Mouse (Mus musculus) kidney, embryonic 14.5 days (tissue): ENCODE measurements at regions not wholly inside any gene's neighbourhood (a gene's known extent, or its start where the extent isn't known, plus 50 kb on each side); places are given as distances from the start of the nearest gene placed in this dataset.

Experiments used
- ATAC-seq: fragments of 200-750 bp; cut with Nextera tagmentation; 2 replicates; pipeline ENCODE4 v1.8.0; 2017; ENCODE audit warnings: moderate number of reproducible peaks, mild to moderate bottlenecking, moderate TSS enrichment, moderate library complexity; ENCODE audit not compliant: low FRiP score, low TSS enrichment
- H3K27ac ChIP-seq: fragments of 300-500 bp; sonication (generic); 2 replicates; pipeline ENCODE4 v1.5.1; 2014; ENCODE audit warnings: low read depth, mild to moderate bottlenecking, low read length, moderate library complexity, mixed read lengths
- H3K27me3 ChIP-seq: fragments of 300-500 bp; sonication (generic); 2 replicates; pipeline ENCODE4 v1.6.1; 2014; ENCODE audit warnings: mild to moderate bottlenecking, low read length; ENCODE audit not compliant: control insufficient read depth, insufficient read depth
- H3K36me3 ChIP-seq: fragments of 300-500 bp; sonication (generic); 2 replicates; pipeline ENCODE4 v1.6.1; 2014; ENCODE audit warnings: low read length, mixed read lengths; ENCODE audit not compliant: control insufficient read depth, insufficient read depth
- H3K4me1 ChIP-seq: fragments of 300-500 bp; sonication (generic); 2 replicates; pipeline ENCODE4 v1.6.1; 2014; ENCODE audit warnings: low read length, mixed read lengths; ENCODE audit not compliant: control insufficient read depth, insufficient read depth
- H3K4me2 ChIP-seq: fragments of 300-500 bp; sonication (generic); replicated peaks from 2 replicates; pipeline ENCODE4 v1.6.1; 2014; ENCODE audit warnings: low read depth, mild to moderate bottlenecking, low read length
- H3K4me3 ChIP-seq: fragments of 300-500 bp; sonication (generic); 2 replicates; pipeline ENCODE4 v1.5.1; 2014; ENCODE audit warnings: mild to moderate bottlenecking, low read length
- H3K9ac ChIP-seq: fragments of 300-500 bp; sonication (generic); 2 replicates; pipeline ENCODE4 v1.6.1; 2014; ENCODE audit warnings: low read depth, mild to moderate bottlenecking, low read length, moderate library complexity
- H3K9me3 ChIP-seq: fragments of 300-500 bp; sonication (generic); 2 replicates; pipeline ENCODE4 v1.6.1; 2016; ENCODE audit warnings: low read length; ENCODE audit not compliant: control insufficient read depth
- WGBS: fragments of 180-500 bp; shearing (Covaris S2); extraction: QIAGEN DNeasy Blood & Tissue Kit; methylation state at CpG from one replicate; pipeline ENCODE4 v1.1.7; 2014; 5-methylcytosine and 5-hydroxymethylcytosine counted together

DNA sequence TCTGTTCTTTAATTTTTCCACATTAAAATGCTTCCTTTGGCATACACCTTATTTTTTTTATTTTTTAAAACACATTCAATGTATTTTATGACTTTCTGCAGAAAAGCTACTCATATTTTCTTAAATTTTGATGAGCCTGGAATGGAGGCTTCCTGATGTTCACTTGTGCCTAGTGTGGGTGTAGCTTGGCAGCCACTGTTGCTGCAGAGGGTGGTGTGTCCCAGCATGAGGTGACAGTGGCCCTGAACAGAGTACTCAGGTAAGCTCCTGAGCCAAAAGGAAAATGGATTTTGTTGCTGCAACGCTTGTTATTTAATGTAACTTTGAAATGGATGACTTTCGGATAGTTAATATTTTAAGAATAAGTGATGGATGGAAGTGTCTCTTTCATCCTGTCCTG, 170.6 kb downstream of the Eipr1 start:
- H3K4me3 ChIP-seq, result no peak overlapping the region
- no peaks in the 10 kb centered on the region for H3K36me3 ChIP-seq
- H3K9ac ChIP-seq, result no peak overlapping the region
- H3K9me3 ChIP-seq, result no peaks in the 10 kb centered on the region
- 90% methylated on average over 2 of the region's 2 CpGs for WGBS
- H3K4me1 ChIP-seq, result no peaks in the 10 kb centered on the region
- H3K27me3 ChIP-seq, result no peaks in the 10 kb centered on the region
- no peak overlapping the region for H3K27ac ChIP-seq
- no peak for ATAC-seq
- no peak overlapping the region for H3K4me2 ChIP-seq

DNA sequence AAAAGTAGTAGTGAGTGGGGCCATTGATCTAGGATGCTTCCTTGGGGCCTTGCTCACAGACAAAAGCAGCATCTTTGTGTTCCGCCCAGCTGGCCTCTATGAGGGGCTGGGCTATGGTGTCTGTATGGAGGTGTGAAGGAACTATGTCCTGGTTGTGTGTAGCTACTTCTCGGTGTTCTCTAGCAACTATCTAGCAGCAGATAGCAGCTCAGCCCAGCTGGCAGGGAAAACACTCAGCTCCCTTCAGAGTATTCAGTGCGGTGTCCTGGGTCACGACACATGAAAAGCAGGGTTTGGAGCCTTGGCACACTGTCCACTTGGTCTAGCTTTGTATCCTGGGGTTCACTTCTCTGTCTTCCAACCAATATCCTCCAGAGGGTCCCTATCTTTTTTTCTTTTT, 173.6 kb downstream of the Eipr1 start:
- Histone ChIP-seq H3K36me3 (no peaks in the 10 kb centered on the region), H3K9ac (no peak overlapping the region), H3K4me3 (no peak overlapping the region), H3K4me2 (no peak overlapping the region), H3K4me1 (no peaks in the 10 kb centered on the region), H3K9me3 (no peaks in the 10 kb centered on the region), H3K27me3 (no peaks in the 10 kb centered on the region), H3K27ac (no peak overlapping the region)
- 92% methylated on average over 4 of the region's 4 CpGs for WGBS
- no peak for ATAC-seq

DNA sequence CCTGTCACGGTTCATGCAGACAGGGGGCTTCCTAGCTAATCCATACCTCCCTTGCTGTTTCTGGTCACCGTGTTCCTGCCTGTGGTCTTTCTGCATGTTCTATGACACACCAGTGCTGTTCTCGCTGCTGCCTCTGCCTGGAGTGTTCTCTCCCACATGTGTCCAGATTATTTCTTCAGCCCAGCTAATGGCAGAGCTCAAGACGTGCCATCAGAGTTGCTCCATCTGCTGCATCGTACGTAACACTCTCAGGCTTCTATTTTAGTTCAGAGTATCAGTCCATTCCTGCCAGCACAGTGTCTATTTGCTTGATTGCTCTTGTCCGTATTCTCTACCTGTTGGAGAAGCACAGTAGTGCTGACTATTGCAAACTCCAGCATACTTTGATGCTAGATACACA, 188.3 kb downstream of the Eipr1 start:
- WGBS, result 82% methylated on average over 7 of the region's 7 CpGs
- no peak overlapping the region for H3K27ac ChIP-seq
- ATAC-seq, result no peak

DNA sequence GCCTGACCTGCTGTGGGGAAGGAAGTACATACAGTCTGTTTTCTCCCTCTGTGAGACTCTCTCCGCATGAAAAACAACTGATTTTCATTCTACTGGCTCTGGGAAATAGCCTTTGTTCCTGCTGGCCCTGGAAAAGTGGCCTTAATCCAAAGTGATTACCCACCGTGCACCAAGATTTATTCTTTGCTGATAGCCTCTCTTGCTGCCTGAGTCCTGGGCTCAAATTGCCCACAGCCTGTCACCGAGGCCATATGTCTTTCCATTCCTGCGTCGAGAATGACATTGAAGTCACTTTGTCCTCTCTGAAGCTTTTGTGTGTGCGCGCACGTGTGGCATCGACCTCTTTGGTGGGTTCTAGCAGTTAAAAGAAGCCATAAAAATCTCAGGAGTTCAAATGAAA, 197.3 kb downstream of the Eipr1 start:
- H3K4me2 ChIP-seq, result no peak overlapping the region
- no peak overlapping the region for H3K27ac ChIP-seq
- no peaks in the 10 kb centered on the region; the same call in 1 of the 2 replicates for H3K9me3 ChIP-seq
- no peaks in the 10 kb centered on the region for H3K4me1 ChIP-seq
- H3K36me3 ChIP-seq, result no peaks in the 10 kb centered on the region
- H3K27me3 ChIP-seq, result no peaks in the 10 kb centered on the region
- no peak for ATAC-seq
- 19% methylated on average over 9 of the region's 9 CpGs for WGBS
- H3K9ac ChIP-seq, result no peak overlapping the region
- no peak overlapping the region for H3K4me3 ChIP-seq

More for the DNA sequence above, 188.3 kb downstream of the Eipr1 start:
- no peaks in the 10 kb centered on the region for H3K36me3 ChIP-seq
- H3K9ac ChIP-seq, result no peak overlapping the region
- H3K27me3 ChIP-seq, result no peaks in the 10 kb centered on the region
- H3K4me2 ChIP-seq, result no peak overlapping the region
- no peaks in the 10 kb centered on the region for H3K4me1 ChIP-seq
- no peaks in the 10 kb centered on the region for H3K9me3 ChIP-seq
- H3K4me3 ChIP-seq, result no peak overlapping the region

DNA sequence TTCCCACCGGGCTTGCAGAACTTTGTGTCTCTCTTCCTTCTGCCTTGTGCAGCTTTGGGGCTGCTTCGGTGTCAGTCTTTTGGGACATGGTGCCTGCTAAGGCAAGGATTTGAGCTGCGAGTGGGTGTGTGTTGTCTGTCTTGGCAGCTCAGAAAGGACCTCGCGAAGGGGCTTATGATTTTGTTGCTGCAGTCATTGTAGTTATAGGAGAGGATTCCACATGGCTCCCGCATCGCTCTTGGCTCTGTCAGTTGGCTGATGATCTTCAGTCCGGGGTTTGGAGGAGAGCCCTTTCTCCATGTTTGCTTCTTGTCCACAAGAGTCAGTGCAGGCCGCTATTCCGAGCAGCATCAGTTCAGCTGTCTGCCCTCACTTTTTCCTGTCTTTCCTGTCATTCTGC, 197.7 kb downstream of the Eipr1 start:
- ATAC-seq, result no peak
- Histone ChIP-seq H3K27ac (no peak overlapping the region), H3K9ac (no peak overlapping the region), H3K36me3 (no peaks in the 10 kb centered on the region), H3K4me2 (no peak overlapping the region), H3K4me3 (no peak overlapping the region), H3K27me3 (no peaks in the 10 kb centered on the region), H3K4me1 (no peaks in the 10 kb centered on the region), H3K9me3 (no peaks in the 10 kb centered on the region; the same call in 1 of the 2 replicates)
- WGBS, result 58% methylated on average over 10 of the region's 10 CpGs

DNA sequence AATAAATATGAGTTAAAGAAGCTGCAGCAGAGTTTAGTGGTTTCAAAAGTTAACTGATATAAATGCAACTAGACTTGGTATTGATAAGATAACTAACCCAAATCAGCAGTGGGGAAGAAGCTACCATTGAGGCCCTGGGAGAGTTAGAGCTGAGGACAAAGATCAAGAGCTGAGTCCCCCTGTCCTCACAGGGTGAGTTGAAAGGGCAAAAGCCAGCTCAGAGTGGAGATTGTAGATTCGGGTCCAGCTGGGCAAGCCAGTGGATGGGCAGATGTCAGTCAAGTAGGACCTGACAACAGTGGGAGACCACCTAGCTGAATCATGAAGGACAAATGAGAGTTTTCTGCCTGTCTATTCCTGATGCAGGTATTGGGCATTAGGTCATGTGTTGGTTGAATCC, 205.6 kb downstream of the Eipr1 start:
- WGBS, result 74% methylated on average over 1 of the region's 1 CpGs
- Histone ChIP-seq H3K4me2 (no peak overlapping the region), H3K27me3 (no peaks in the 10 kb centered on the region), H3K4me3 (no peak overlapping the region), H3K27ac (no peak overlapping the region), H3K9me3 (no peaks in the 10 kb centered on the region; the same call in 1 of the 2 replicates), H3K9ac (no peak overlapping the region), H3K4me1 (no peaks in the 10 kb centered on the region), H3K36me3 (no peaks in the 10 kb centered on the region)
- ATAC-seq, result no peak

DNA sequence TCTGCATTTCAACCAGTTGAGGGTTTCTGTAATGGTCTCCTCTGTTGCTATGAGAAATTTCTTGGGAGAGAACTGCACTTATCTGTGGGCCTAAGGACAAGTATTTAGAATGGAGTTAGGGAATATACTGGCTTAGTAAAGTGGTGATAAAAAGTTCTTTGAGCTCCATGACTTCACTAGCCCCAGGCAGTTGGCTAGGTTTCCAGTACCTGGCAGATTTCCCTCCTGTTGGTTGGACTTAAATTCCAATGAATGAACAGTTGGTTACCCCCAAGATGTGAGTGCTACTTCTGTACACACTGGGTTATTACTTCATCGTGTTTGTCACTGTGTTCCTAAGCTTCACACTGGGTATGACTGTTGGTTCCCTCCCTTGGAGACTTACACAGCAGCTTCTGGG, 207.1 kb downstream of the Eipr1 start:
- no peaks in the 10 kb centered on the region for H3K4me1 ChIP-seq
- no peak overlapping the region for H3K4me3 ChIP-seq
- H3K4me2 ChIP-seq, result no peak overlapping the region
- no peaks in the 10 kb centered on the region for H3K9me3 ChIP-seq
- no peaks in the 10 kb centered on the region for H3K27me3 ChIP-seq
- no peaks in the 10 kb centered on the region for H3K36me3 ChIP-seq
- no peak overlapping the region for H3K27ac ChIP-seq
- ATAC-seq, result no peak
- WGBS, result 70% methylated on average over 1 of the region's 1 CpGs
- no peak overlapping the region for H3K9ac ChIP-seq

DNA sequence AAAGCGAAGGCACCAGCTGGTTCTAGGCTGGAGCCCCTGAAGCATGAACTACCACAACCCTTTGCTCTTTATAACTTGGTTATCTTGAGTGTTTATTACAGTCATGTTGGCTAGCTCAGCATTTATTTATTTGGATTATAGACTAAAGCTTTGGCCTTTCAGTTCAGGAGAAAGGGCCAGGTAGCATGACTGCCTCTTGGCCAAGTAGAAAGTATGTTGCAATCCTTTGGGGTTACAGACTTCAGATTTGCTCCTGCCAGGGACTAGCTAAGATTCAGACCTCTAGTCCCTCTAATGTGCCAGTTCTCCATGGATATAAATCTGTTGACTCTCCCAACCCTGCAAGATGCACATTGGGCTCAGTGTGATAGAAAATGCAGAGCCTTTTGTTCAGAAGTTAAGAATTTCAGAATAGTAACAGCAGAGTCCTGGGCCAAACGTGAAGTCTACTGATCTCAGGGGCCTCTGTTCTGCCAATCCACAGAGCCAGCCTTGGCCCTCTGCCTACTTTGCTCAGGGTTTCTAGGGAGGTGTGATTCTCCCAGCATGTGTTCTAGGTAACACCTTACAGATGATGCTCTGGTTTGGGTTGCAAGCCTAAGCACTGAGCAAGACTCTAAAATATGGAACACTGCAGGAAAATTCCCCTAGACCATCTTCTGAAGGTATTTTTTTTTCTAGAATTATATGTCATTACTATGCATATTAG, 218.2 kb downstream of the Eipr1 start:
- Histone ChIP-seq H3K4me2 (no peak overlapping the region), H3K4me3 (no peak overlapping the region), H3K36me3 (no peaks in the 10 kb centered on the region), H3K9ac (no peak overlapping the region), H3K27ac (no peak overlapping the region), H3K27me3 (no peaks in the 10 kb centered on the region), H3K9me3 (peaks cover 4% of the 10 kb centered on the region; the same call in 1 of the 2 replicates), H3K4me1 (no peaks in the 10 kb centered on the region)
- WGBS, result 74% methylated on average over 2 of the region's 2 CpGs
- no peak for ATAC-seq

DNA sequence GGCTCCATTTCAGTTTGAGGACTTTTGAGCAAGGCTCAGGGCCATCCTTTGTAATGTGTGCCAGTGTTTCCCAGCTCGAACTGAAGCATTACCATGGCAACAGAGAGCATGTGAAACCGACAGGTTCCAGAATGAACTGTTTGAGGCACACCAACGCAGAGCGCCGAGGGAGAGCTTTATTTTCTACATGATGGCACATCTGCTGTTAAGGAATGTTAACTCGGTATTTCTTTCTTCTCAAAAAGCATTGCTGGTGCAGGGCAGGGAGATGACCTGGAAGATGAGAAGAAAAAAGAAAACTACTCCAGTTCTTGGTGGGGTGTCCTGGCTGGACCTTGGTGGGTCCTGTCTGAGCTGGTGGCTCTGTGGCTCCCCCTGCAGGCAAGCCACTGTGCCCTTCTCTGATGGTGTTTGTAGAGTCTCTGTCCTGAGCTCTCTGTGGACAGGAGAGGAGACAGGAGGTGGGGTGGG, 223.0 kb downstream of the Eipr1 start:
- H3K27ac ChIP-seq, result no peak overlapping the region
- H3K36me3 ChIP-seq, result no peaks in the 10 kb centered on the region
- H3K4me2 ChIP-seq, result no peak overlapping the region
- 76% methylated on average over 6 of the region's 6 CpGs for WGBS
- H3K9ac ChIP-seq, result no peak overlapping the region
- no peaks in the 10 kb centered on the region for H3K27me3 ChIP-seq
- ATAC-seq, result no peak
- H3K4me3 ChIP-seq, result no peak overlapping the region
- no peaks in the 10 kb centered on the region for H3K4me1 ChIP-seq
- peaks cover 4% of the 10 kb centered on the region; the same call in 1 of the 2 replicates for H3K9me3 ChIP-seq
